Mouse (Mus musculus) activated CD4-positive, CD25-positive, alpha-beta regulatory T cell, adult 4 months (primary cell): Measurements from ENCODE around the gene 9530068E07Rik. TPM values are rescaled to one million over a fixed set of nuclear protein-coding genes. Genes with fewer than 3 reads are reported as not detected.

Experiments used
- ATAC-seq: one replicate; pipeline ENCODE4 v1.8.0; 2017
- polyA plus RNA-seq, 2 experiments: library from polyadenylated mRNA; unstranded; fragments of 100-300 nt; shearing (Covaris generic); gene quantifications; one replicate each; pipeline ENCODE4 v1.2.1; 2017

9530068E07Rik gene
- polyA plus RNA-seq, 2 experiments from 2014 or later: 38.9 to 49.8 TPM

DNA sequence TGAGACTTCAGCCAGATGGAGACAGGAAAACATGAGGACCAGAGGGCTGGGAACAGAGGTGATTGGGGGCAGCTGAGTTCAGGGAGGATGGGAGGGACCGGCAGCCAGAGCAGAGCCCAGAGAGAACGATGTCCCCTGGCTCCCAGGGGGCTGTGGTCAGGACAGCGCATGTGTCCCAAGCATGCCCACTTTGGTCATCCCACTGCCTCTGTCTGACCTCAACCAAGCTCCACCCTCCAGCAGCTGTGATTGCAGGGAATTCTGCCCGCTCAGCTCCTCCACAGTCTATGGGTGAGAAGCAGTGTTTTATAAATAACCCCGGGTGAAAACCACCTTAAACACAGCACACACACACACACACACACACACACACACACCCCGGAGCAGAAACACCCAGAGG lies 33.2 kb downstream of the 9530068E07Rik start:
- no peak for ATAC-seq

DNA sequence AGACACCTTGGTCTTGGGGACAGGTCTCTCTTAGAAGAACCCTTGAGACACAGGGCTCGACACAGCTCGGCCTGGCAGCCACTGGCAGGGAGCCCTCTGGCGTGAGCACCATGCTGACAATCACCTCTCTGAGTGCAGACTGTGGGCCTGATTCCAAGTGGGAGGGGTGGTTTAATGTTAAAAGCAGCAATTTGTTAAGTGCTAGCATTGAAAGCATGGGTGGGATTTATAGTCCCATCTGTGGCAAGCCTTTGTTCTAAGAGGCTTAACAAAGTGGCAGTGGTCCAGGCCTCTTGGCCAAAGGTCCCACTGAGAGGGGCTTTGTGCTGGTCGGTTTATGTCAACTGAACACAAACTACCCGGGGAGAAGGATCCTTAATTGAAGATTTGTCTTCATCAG lies 35.4 kb downstream of the 9530068E07Rik start:
- ATAC-seq: no peak

DNA sequence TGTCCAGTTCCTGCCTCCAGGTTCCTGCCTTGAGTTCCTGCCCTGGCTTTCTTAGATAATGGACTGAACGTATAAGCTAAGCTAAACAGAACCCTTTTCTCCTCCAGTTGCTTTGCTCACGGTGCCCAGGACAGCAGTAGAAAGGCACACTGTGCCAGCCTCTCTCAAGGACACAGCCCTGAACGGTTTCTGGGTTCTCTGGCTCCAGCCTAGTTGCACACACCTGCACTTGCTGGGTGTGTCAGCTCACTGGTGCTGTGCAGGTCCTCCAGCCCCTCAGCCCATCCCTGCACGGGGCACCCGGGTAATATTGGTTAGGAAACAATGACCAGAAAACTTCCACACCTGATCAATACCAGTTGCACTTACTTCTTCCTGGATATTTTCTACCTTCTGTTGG lies 35.9 kb downstream of the 9530068E07Rik start:
- no peak for ATAC-seq

DNA sequence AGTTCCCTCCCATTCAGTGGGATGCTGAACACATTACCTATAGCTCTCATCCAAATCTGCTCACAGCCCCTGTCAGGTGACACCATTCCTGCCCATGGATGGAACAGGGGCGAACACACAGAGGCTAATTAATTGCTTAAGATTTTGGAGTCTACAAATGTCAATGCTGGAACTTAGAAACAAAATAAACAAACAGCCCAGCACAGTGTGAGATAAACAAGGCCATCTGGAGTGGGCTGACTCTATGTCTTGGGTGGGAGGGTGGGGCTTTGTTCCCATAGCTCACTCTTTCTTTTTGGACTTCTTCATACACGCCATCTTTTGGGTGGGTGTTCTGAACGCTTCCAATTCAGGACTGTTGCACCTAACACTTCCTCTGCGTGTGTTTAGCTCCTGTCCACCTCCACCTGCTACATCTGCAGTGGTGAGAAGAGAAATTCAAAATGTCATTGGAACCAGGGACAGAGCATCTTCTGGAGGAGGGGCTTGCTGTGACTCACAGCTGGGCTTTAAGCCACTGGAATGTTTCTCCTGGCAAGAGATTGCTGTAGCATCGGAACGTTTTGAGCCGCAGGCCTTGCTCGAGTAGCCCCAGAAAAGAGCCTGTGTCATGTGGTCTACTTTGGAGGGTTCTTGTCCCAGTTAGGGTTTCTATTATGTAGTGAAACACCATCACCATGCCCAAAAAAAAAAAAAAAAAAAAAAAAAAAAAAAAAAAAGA lies 37.0 kb downstream of the 9530068E07Rik start:
- ATAC-seq: no peak

DNA sequence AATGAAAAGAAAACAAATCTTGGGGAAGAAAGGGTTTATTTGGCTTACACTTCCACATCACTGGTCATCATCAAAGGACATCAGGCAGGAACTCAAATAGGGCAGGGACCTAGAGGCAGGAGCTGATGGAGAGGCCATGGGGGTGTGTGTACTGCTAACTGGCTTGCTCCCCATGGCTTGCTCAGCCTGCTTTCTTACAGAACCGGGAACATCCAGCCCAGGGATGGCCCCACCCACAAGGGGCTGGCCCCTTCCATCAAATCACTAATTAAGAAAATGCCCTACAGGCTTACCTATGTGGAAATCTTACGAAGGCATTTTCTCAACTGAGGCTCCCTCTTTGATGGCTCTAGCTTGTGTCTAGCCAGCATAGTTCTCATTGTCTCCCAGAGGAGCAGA lies 37.6 kb downstream of the 9530068E07Rik start:
- no peak for ATAC-seq

DNA sequence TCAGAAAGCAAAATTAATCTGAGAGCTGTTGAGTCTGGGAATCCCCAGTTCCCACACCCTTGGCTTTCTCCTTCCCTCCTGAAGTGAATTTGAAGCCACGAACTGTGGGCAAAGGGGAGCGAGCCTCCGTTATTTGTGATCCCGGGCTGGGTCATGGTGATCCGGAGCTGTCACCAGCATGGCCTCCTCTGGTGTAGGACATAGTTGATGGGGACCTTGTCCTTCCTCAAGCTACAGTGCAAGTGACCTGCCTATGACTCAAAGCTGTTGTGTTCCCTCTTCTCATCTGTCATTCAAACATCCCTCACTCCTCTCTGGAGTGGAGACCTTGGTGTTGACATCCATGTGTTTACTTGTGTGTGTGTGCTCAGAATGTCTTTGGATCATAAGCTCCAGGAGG lies 39.2 kb downstream of the 9530068E07Rik start:
- no peak for ATAC-seq

DNA sequence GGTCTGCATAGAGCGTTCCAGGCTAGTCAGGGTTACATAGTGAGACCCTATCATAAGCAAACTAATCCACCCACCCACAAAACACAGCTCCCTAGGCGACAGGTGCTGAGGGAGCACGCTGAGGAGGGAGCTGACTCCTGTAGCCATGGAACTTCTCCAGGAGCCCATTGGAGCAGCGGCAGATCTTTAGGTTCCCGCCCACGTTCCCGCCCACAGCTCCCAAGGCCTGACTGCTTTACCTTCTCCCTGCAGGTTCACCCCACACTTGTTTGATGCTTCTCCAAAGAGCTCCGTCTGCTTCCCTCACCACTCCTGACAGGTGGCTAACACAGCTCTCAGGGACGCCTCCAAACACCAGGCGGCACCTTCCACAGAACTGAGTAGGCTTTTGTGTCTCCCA lies 40.9 kb downstream of the 9530068E07Rik start:
- ATAC-seq: no peak

DNA sequence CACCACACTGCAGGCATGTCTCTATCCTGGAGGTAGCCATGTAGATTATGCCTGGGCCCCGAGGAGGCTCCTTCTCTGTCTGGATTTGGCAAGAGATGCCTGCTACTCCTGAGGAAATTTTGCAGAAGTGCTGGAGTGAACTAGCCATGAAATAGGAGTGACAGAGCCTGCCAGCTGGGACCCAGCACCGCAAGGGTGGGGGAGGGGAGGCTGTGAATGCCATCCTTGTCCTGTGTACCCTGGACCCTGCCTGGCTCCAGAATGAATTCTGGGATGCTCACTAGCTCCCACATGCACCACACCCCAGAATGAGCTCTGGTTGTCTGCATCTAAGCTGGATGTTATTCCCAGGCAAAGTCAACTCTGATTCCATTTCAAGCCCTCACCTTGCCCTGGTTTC lies 44.9 kb downstream of the 9530068E07Rik start:
- no peak for ATAC-seq

DNA sequence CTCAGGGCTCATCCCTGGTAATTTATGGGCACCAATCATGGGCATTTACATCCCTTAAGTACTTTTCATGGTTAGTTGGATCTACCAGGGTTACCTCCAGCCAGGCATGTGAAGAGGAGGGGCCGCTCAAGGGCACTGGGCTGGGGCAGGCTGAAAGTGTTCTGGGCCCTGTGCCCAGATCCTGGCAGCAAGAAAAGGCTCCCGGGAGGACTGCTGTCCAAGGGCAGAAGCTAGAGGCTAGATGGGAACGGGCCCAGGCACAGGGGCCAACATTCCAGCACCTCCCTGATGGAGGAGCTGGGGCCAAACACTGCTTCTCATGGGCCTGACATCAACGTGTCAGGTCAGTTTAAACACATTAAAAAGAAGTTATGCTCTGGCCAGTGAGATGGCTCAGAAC lies 51.0 kb downstream of the 9530068E07Rik start:
- ATAC-seq: no peak

DNA sequence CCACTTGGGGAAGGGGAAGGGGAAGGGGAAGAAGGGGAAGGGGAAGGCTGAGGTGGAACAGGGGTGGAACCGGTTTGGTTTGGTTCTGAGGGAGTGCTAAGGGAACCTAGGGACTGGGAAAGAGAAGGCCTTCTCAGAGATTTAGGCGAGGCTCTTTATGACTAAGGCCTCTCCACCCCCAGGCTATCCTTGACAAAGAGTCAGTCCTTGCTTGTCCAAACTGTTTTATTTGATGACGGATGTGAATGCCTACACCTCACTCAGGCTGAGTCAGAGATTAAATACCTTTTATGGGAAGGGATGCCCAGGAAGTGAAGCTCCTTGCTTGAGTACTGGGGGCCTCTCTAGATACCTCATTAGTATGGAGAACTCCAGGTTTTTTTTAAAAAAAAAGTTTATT lies 52.8 kb downstream of the 9530068E07Rik start:
- no peak for ATAC-seq

DNA sequence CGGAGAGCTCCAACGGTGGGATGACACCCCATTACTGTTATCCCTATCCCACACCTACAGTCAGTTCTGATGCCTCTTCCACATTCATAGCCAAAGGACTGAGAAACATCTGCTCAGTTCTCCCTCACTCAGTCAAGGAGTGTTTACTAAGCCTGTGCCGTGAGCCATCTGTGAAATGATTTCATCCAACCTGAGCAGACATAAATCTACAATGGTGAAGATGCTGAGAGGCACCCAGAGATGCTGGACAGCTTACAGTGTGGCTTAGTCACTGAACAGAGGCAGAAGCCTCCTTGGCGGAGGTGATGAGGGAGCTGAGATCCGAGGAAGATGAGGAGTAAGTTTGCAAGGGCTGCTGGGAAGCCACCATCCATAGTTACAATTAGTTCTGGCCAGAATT lies 62.1 kb downstream of the 9530068E07Rik start:
- no peak for ATAC-seq

Other genes starting within 250 kb of the 9530068E07Rik start
- gene Olfr1371, start 182.4 kb upstream of the 9530068E07Rik start, polyA plus RNA-seq: not detected
- gene Skp1a, start 164.4 kb upstream of the 9530068E07Rik start, polyA plus RNA-seq: 100 to 1,000 TPM; 281 to 307 TPM
- 100 to 1,000 TPM; 227 to 315 TPM for gene Tcf7, start 113.4 kb upstream of the 9530068E07Rik start, polyA plus RNA-seq
- gene Vdac1, start 35.6 kb upstream of the 9530068E07Rik start, polyA plus RNA-seq: 10 to 100 TPM; 90.3 to 94.9 TPM